Comparison of ENCODE assay signal across 14 mouse cellular contexts in the genomic region with DNA sequence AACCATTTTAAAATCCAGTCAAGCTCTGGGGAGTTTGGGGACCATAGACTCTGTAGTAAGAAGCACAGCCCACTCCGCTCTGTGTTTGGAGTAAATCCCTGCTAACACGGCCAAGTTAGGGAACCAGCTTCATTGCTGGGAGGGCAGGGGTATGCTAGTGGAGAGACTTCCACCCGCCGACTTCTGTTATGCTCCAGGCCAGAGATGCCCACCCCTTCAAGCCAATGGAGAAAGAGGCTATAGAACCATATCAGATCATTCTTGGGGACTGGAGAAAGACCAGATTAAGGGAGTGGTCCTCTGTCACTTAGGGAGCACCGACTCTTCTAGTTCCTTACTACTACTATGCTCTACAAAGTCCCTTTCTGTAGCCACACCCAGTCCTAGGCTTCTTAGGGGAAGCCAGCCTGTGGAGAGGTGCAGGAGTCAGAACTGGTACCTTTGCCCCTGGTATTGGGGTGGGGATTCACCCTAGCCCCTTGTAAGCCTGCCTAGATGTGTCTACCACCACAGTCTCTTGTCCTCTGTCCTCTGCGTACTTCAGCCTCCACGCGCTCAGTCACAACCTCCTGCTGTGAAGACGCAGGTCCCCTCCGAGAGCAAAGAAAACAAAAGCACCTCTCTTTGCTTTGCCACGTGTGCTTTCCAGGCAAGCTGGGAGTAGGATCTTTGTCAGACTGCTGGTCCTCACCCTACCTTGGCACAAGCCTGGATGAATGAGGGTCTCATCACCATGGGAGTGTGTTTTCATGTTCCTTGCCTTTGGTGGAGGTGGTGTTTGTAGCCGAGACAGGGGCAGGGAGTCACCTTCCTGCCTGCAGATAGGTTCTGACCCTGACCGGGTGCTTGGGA. TPM values are rescaled to one million over a fixed set of nuclear protein-coding genes. Genes with fewer than 3 reads are reported as not detected.
DNase-seq lines count a peak whose midpoint lies in the region; ATAC-seq and TF ChIP-seq lines count a peak whose summit lies in the region.
"Had no signal": no experiment of that assay in that cellular context is flagged by ENCODE, and none has a peak within 500 bp of the region (broad histone marks: within the 10 kb centered on the region; RNA-seq: fewer than 3 reads in every experiment).

No protein-coding gene starts in this region.

- WGBS in heart, embryonic 16.5 days = 34% methylated on average over 13 of the region's 13 CpGs
- 7% methylated on average over 13 of the region's 13 CpGs for WGBS in midbrain, embryonic 13.5 days
- 11% methylated on average over 13 of the region's 13 CpGs for WGBS in midbrain, postnatal 0 days
- 17% methylated on average over 13 of the region's 13 CpGs for WGBS in forebrain, embryonic 13.5 days
- WGBS in stomach, embryonic 15.5 days = 13% methylated on average over 13 of the region's 13 CpGs

- H3K9me3 ChIP-seq in heart, embryonic 16.5 days (replicated peaks; ENCODE audit: control insufficient read depth, low read length) = no peaks in the 10 kb centered on the region
- H3K9me3 ChIP-seq in midbrain, embryonic 13.5 days = no peaks in the 10 kb centered on the region
- no peaks in the 10 kb centered on the region for H3K9me3 ChIP-seq in midbrain, postnatal 0 days (ENCODE audit: low read length)
- no peaks in the 10 kb centered on the region for H3K9me3 ChIP-seq in forebrain, embryonic 13.5 days (replicated peaks)
- H3K9me3 ChIP-seq in stomach, embryonic 15.5 days = no peaks in the 10 kb centered on the region
- H3K9me3 ChIP-seq: midbrain, embryonic 10.5 days had no signal

- peak overlapping the region; percentile 59; the same call in 1 of the 2 replicates for H3K9ac ChIP-seq in heart, embryonic 16.5 days (ENCODE audit: low read length)
- no peak overlapping the region for H3K9ac ChIP-seq in midbrain, embryonic 13.5 days (replicated peaks)
- H3K9ac ChIP-seq in midbrain, postnatal 0 days (replicated peaks; ENCODE audit: low read length, poor library complexity, severe bottlenecking) = no peak overlapping the region
- peak overlapping the region; percentile 98 for H3K9ac ChIP-seq in forebrain, embryonic 13.5 days
- no peak overlapping the region for H3K9ac ChIP-seq in stomach, embryonic 15.5 days
- H3K9ac ChIP-seq: liver, embryonic 14.5 days had no signal

- DNase-seq in heart, postnatal 4 days = no peak
- no peak for DNase-seq in midbrain, postnatal 0 days (ENCODE audit: low spot score)
- no peak for DNase-seq in T-cell, adult 2 months (ENCODE audit: low spot score)

- H3K4me3 ChIP-seq in heart, embryonic 16.5 days (ENCODE audit: low read length) = peak overlapping the region; percentile 35
- no peak overlapping the region for H3K4me3 ChIP-seq in midbrain, embryonic 13.5 days (replicated peaks)
- H3K4me3 ChIP-seq in midbrain, postnatal 0 days (ENCODE audit: low read depth, low read length) = no peak overlapping the region
- H3K4me3 ChIP-seq in forebrain, embryonic 13.5 days = peak overlapping the region; percentile 80
- no peak overlapping the region for H3K4me3 ChIP-seq in stomach, embryonic 15.5 days (replicated peaks)
- H3K4me3 ChIP-seq: midbrain, embryonic 10.5 days had no signal

- ATAC-seq in heart, embryonic 16.5 days (replicated peaks; ENCODE audit: extremely low read depth, insufficient read depth, low FRiP score) = no peak
- no peak for ATAC-seq in midbrain, embryonic 13.5 days
- no peak for ATAC-seq in midbrain, postnatal 0 days (ENCODE audit: low FRiP score)
- ATAC-seq in forebrain, embryonic 13.5 days = no peak
- no peak for ATAC-seq in stomach, embryonic 15.5 days (ENCODE audit: insufficient read depth, low FRiP score, low read depth)
- no peak for ATAC-seq in erythroblast, adult 5-6 weeks (replicated peaks; ENCODE audit: low FRiP score, poor library complexity, severe bottlenecking)
- ATAC-seq: activated CD4-positive, CD25-positive, alpha-beta regulatory T cell, adult 4 months had no signal

- no peaks in the 10 kb centered on the region for H3K36me3 ChIP-seq in heart, embryonic 16.5 days (ENCODE audit: control insufficient read depth, insufficient read depth)
- H3K36me3 ChIP-seq in midbrain, embryonic 13.5 days = no peaks in the 10 kb centered on the region
- no peaks in the 10 kb centered on the region for H3K36me3 ChIP-seq in midbrain, postnatal 0 days (ENCODE audit: insufficient read depth, low read length)
- no peaks in the 10 kb centered on the region for H3K36me3 ChIP-seq in forebrain, embryonic 13.5 days (ENCODE audit: poor library complexity, severe bottlenecking)
- H3K36me3 ChIP-seq in stomach, embryonic 15.5 days = no peaks in the 10 kb centered on the region
- H3K36me3 ChIP-seq: midbrain, embryonic 10.5 days had no signal

- H3K27ac ChIP-seq in heart, embryonic 16.5 days (ENCODE audit: low read length) = no peak overlapping the region
- no peak overlapping the region for H3K27ac ChIP-seq in midbrain, embryonic 13.5 days
- H3K27ac ChIP-seq in midbrain, postnatal 0 days (ENCODE audit: low read depth, low read length) = no peak overlapping the region
- H3K27ac ChIP-seq in forebrain, embryonic 13.5 days = no peak overlapping the region
- H3K27ac ChIP-seq in stomach, embryonic 15.5 days = no peak overlapping the region
- H3K27ac ChIP-seq: liver, embryonic 14.5 days; midbrain, embryonic 10.5 days had no signal

- H3K4me2 ChIP-seq in heart, embryonic 16.5 days (ENCODE audit: low read depth, low read length) = peak overlapping the region; percentile 65
- H3K4me2 ChIP-seq in midbrain, embryonic 13.5 days (replicated peaks) = peak overlapping the region; percentile 6; the same call in 1 of the 2 replicates
- H3K4me2 ChIP-seq in midbrain, postnatal 0 days (ENCODE audit: low read depth, low read length, poor library complexity, severe bottlenecking) = no peak overlapping the region
- peak overlapping the region; percentile 88 for H3K4me2 ChIP-seq in forebrain, embryonic 13.5 days
- H3K4me2 ChIP-seq in stomach, embryonic 15.5 days = peak overlapping the region; percentile 35

- H3K27me3 ChIP-seq in heart, embryonic 16.5 days (ENCODE audit: control insufficient read depth, insufficient read depth, low read length) = peaks cover 51% of the 10 kb centered on the region
- H3K27me3 ChIP-seq in midbrain, embryonic 13.5 days = peaks cover 93% of the 10 kb centered on the region
- peaks cover 72% of the 10 kb centered on the region for H3K27me3 ChIP-seq in midbrain, postnatal 0 days (ENCODE audit: insufficient read depth, low read length)
- peaks cover 60% of the 10 kb centered on the region for H3K27me3 ChIP-seq in forebrain, embryonic 13.5 days
- peaks cover 81% of the 10 kb centered on the region for H3K27me3 ChIP-seq in stomach, embryonic 15.5 days (replicated peaks)

- H3K4me1 ChIP-seq in heart, embryonic 16.5 days (ENCODE audit: control insufficient read depth, insufficient read depth, low read length) = peaks cover 9% of the 10 kb centered on the region; the same call in 1 of the 2 replicates
- H3K4me1 ChIP-seq in midbrain, embryonic 13.5 days (replicated peaks) = peaks cover 44% of the 10 kb centered on the region
- H3K4me1 ChIP-seq in midbrain, postnatal 0 days (ENCODE audit: insufficient read depth, low read length) = no peaks in the 10 kb centered on the region
- peaks cover 61% of the 10 kb centered on the region for H3K4me1 ChIP-seq in forebrain, embryonic 13.5 days
- peaks cover 12% of the 10 kb centered on the region; the same call in 1 of the 2 replicates for H3K4me1 ChIP-seq in stomach, embryonic 15.5 days

- TF ChIP-seq CTCF in midbrain, postnatal 0 days (IDR thresholded peaks at IDR 0.05) = no peak

RNA-seq across cellular contexts. Expression of gene Prdm16, which starts 3.1 kb away (rescaled TPM):
- polyA plus RNA-seq in heart, embryonic 16.5 days (2015; fragmentation: Nextera tagmentation; extraction: Ambion mirVana) = 18.2 and 21.9 TPM in 2 replicates
- 10 to 100 TPM; 25.5 to 26.8 TPM for total RNA-seq in heart, postnatal 4 days (2021)
- polyA plus RNA-seq in midbrain, embryonic 13.5 days (2015; fragmentation: Nextera tagmentation; extraction: Ambion mirVana) = 8.7 and 12.5 TPM in 2 replicates
- 10.7 and 13.4 TPM in 2 replicates for total RNA-seq in midbrain, postnatal 0 days (2014; rRNA removed)
- 9.3 and 12.0 TPM in 2 replicates for polyA plus RNA-seq in midbrain, postnatal 0 days (2015; fragmentation: Nextera tagmentation; extraction: Ambion mirVana)
- 37.6 and 41.3 TPM in 2 replicates for polyA plus RNA-seq in forebrain, embryonic 13.5 days (2015; fragmentation: Nextera tagmentation; extraction: Ambion mirVana)
- polyA plus RNA-seq in stomach, embryonic 15.5 days (2015; fragmentation: Nextera tagmentation; extraction: Ambion mirVana) = 20.8 and 23.9 TPM in 2 replicates
- total RNA-seq in erythroblast, adult 5-6 weeks (2015; ENCODE audit: low replicate concordance) = 2.1 TPM in 1 of 2 replicates, not detected in the other
- total RNA-seq in erythroblast, adult 5-6 weeks (2017; ENCODE audit: low replicate concordance) = 1.7 and 3.0 TPM in 2 replicates

RNA-seq across cellular contexts. Expression of gene Actrt2, which starts 27.9 kb away (rescaled TPM):
- polyA plus RNA-seq in heart, embryonic 16.5 days (2015; fragmentation: Nextera tagmentation; extraction: Ambion mirVana) = not detected in 2 replicates
- total RNA-seq in heart, postnatal 4 days (2021) = not detected
- polyA plus RNA-seq in midbrain, embryonic 13.5 days (2015; fragmentation: Nextera tagmentation; extraction: Ambion mirVana) = not detected in 2 replicates
- not detected in 2 replicates for total RNA-seq in midbrain, postnatal 0 days (2014; rRNA removed)
- polyA plus RNA-seq in midbrain, postnatal 0 days (2015; fragmentation: Nextera tagmentation; extraction: Ambion mirVana) = not detected in 2 replicates
- not detected in 2 replicates for polyA plus RNA-seq in forebrain, embryonic 13.5 days (2015; fragmentation: Nextera tagmentation; extraction: Ambion mirVana)
- not detected in 2 replicates for polyA plus RNA-seq in stomach, embryonic 15.5 days (2015; fragmentation: Nextera tagmentation; extraction: Ambion mirVana)
- total RNA-seq in erythroblast, adult 5-6 weeks (2015; ENCODE audit: low replicate concordance) = not detected in 2 replicates
- not detected in 2 replicates for total RNA-seq in erythroblast, adult 5-6 weeks (2017; ENCODE audit: low replicate concordance)
- total RNA-seq: gastrocnemius, postnatal 4 days; layer of hippocampus, adult 8-10 months had no signal
- polyA plus RNA-seq: activated CD4-positive, CD25-positive, alpha-beta regulatory T cell, adult 4 months; cortical plate, adult 2 months; liver, embryonic 14.5 days; midbrain, embryonic 10.5 days had no signal

Comparison
In these comparisons a context has a peak if more than half of its experiments do, and no peak if none do; other contexts are left out.
1. H3K4me3 ChIP-seq: peak in heart, embryonic 16.5 days (single experiment) and forebrain, embryonic 13.5 days (single experiment); none in midbrain, embryonic 13.5 days (single experiment), midbrain, postnatal 0 days (single experiment) and stomach, embryonic 15.5 days (single experiment).
2. H3K9ac ChIP-seq: peak in heart, embryonic 16.5 days (single experiment) and forebrain, embryonic 13.5 days (single experiment); none in midbrain, embryonic 13.5 days (single experiment), midbrain, postnatal 0 days (single experiment) and stomach, embryonic 15.5 days (single experiment).